Mouse (Mus musculus): ENCODE measurements at regions not wholly inside any gene's neighbourhood (a gene's known extent, or its start where the extent isn't known, plus 50 kb on each side); places are given as distances from the start of the nearest gene placed in this dataset.

- H3K27me3 ChIP-seq, result no peaks in the 10 kb centered on the region
- ATAC-seq (peak; percentile 47), DNase-seq (ENCODE audit: low read depth, low spot score) (no peak)
- no peak for TF ChIP-seq CTCF (IDR thresholded peaks at IDR 0.05)
- in situ Hi-C loops (cut with MboI; ENCODE audit: low pct_unique_long_range_greater_than_20kb), result loop anchor here (10.0 kb wide), 1 partner anchor 123 kb away; no protein-coding TSS in a partner anchor
- POLR2A ChIA-PET, result interaction anchor here (0.9 kb wide), 1 partner anchor 119 kb away, joined by 3 read pairs; no protein-coding TSS in a partner anchor
- CTCF ChIA-PET, result interaction anchor here (0.8 to 1.2 kb wide), 6 partner anchors 27 to 617 kb away, joined by 3 to 4 read pairs (median 3); no protein-coding TSS in a partner anchor
These were observed 129.9 kb downstream of the Emx2 start for GRCm38 (mm10) chr19:59588068-59588522.

- ChIA-PET CTCF (no interaction called here), POLR2A (interaction anchor here (0.5 kb wide), 1 partner anchor 721 kb away, joined by 3 read pairs; no protein-coding TSS in a partner anchor)
- in situ Hi-C loops (cut with MboI; ENCODE audit: low pct_unique_long_range_greater_than_20kb), result no loop called here
- no peak for DNase-seq (ENCODE audit: low read depth, low spot score)
- no peak for TF ChIP-seq CTCF (IDR thresholded peaks at IDR 0.05)
- no peak for ATAC-seq
- no peaks in the 10 kb centered on the region for H3K27me3 ChIP-seq
These were observed 131.8 kb downstream of the Emx2 start for GRCm38 (mm10) chr19:59590021-59590420.

GRCm38 (mm10) chr19:59592060-59592459, 133.9 kb downstream of the Emx2 start:
- no peaks in the 10 kb centered on the region for H3K27me3 ChIP-seq
- DNase-seq (ENCODE audit: low read depth, low spot score) (no peak), ATAC-seq (peak; percentile 29)
- in situ Hi-C loops (cut with MboI; ENCODE audit: low pct_unique_long_range_greater_than_20kb), result no loop called here
- no peak for TF ChIP-seq CTCF (IDR thresholded peaks at IDR 0.05)
- CTCF ChIA-PET, result interaction anchor here (1.1 to 1.2 kb wide), 2 partner anchors 10 to 140 kb away, joined by 3 to 5 read pairs; no protein-coding TSS in a partner anchor
- POLR2A ChIA-PET, result interaction anchor here (0.7 kb wide), 1 partner anchor 546 kb away, joined by 3 read pairs; no protein-coding TSS in a partner anchor

DNA sequence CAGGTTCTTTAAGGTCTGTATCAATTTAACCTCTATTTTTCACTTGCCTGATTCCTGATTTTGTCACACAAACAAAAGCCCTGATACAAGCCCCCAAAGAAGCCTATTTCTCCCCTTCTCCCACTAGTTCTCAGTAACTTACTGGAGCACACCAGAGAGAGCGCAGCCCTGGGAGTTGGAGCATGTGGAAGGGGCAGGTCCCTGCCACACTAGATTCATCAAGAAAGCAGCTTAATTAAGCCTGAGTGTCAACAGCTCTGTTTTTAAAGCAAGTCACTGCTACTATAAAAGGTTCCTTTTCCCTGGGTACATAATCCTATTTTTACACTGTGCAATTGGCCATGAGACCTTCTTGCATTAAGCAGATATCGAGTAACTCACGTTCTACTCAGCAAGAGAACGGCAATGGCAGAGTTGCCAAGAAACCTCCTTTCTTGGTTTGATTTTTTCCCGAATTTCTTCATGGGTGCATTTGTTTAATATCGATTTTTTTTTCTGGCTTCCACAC, 166.2 kb downstream of the Emx2 start:
- ATAC-seq, result no peak
- in situ Hi-C loops (cut with MboI; ENCODE audit: low pct_unique_long_range_greater_than_20kb), result no loop called here
- H3K27me3 ChIP-seq, result peaks cover 3% of the 10 kb centered on the region
- no peak for DNase-seq (ENCODE audit: low read depth, low spot score)
- POLR2A ChIA-PET, result interaction anchor here (0.6 kb wide), 1 partner anchor 158 kb away, joined by 3 read pairs; no protein-coding TSS in a partner anchor
- CTCF ChIA-PET, result no interaction called here
- TF ChIP-seq CTCF (IDR thresholded peaks at IDR 0.05), result no peak

GRCm38 (mm10) chr19:59627681-59628080, 169.5 kb downstream of the Emx2 start:
- POLR2A ChIA-PET, result interaction anchor here (0.5 kb wide), 1 partner anchor 47 kb away, joined by 4 read pairs; no protein-coding TSS in a partner anchor
- TF ChIP-seq CTCF (IDR thresholded peaks at IDR 0.05), result no peak
- CTCF ChIA-PET, result interaction anchor here (1.0 to 1.4 kb wide), 2 partner anchors 9 to 94 kb away, joined by 3 to 4 read pairs; no protein-coding TSS in a partner anchor
- H3K27me3 ChIP-seq, result peaks cover 3% of the 10 kb centered on the region
- no peak for DNase-seq (ENCODE audit: low read depth, low spot score)
- no peak for ATAC-seq
- in situ Hi-C loops (cut with MboI; ENCODE audit: low pct_unique_long_range_greater_than_20kb), result no loop called here

- ATAC-seq, result no peak
- POLR2A ChIA-PET, result interaction anchor here (0.6 kb wide), 1 partner anchor 15 kb away, joined by 4 read pairs; no protein-coding TSS in a partner anchor
- CTCF ChIA-PET, result interaction anchor here (1.0 to 1.4 kb wide), 2 partner anchors 10 to 93 kb away, joined by 3 to 4 read pairs; no protein-coding TSS in a partner anchor
- in situ Hi-C loops (cut with MboI; ENCODE audit: low pct_unique_long_range_greater_than_20kb), result no loop called here
- DNase-seq (ENCODE audit: low read depth, low spot score), result no peak
- no peak for TF ChIP-seq CTCF (IDR thresholded peaks at IDR 0.05)
- H3K27me3 ChIP-seq, result peaks cover 4% of the 10 kb centered on the region
These were observed 170.4 kb downstream of the Emx2 start for GRCm38 (mm10) chr19:59628296-59629160.

GRCm38 (mm10) chr19:59629161-59629445, 170.9 kb downstream of the Emx2 start:
- in situ Hi-C loops (cut with MboI; ENCODE audit: low pct_unique_long_range_greater_than_20kb), result no loop called here
- ChIA-PET POLR2A (interaction anchor here (0.6 kb wide), 1 partner anchor 16 kb away, joined by 4 read pairs; no protein-coding TSS in a partner anchor), CTCF (interaction anchor here (1.4 kb wide), 1 partner anchor 92 kb away, joined by 3 read pairs; no protein-coding TSS in a partner anchor)
- DNase-seq (ENCODE audit: low read depth, low spot score) (no peak), ATAC-seq (no peak)
- H3K27me3 ChIP-seq, result peaks cover 7% of the 10 kb centered on the region
- TF ChIP-seq CTCF (IDR thresholded peaks at IDR 0.05), result no peak

- ATAC-seq (no peak), DNase-seq (ENCODE audit: low read depth, low spot score) (no peak)
- H3K27me3 ChIP-seq, result peaks cover 7% of the 10 kb centered on the region
These were observed 171.9 kb downstream of the Emx2 start for GRCm38 (mm10) chr19:59630095-59630494.

DNA sequence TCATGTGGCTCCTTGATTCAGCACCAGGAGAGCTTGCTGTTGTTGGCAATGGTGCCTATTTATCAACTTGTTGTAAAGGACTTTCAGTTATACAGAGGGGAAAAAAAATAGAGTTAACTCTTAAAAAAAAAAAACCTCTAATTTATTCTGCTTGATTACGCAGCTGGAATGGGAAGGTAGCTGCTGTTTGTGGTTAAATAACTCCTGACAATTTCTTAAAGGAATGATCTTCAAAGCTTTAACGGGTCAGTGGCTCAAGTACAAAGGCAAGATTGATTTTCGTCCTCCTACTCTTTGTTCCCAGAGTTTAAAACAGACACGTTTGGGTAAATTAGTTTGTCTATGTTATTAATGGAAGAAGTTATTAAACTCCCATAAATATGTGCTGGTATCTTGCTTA, 172.5 kb downstream of the Emx2 start:
- in situ Hi-C loops (cut with MboI; ENCODE audit: low pct_unique_long_range_greater_than_20kb), result no loop called here
- H3K27me3 ChIP-seq, result peaks cover 7% of the 10 kb centered on the region
- DNase-seq (ENCODE audit: low read depth, low spot score), result peak; percentile 51
- peak; percentile 70 for ATAC-seq
- ChIA-PET POLR2A (interaction anchor here (0.6 kb wide), 1 partner anchor 47 kb away, joined by 3 read pairs; no protein-coding TSS in a partner anchor), CTCF (interaction anchor here (0.8 to 1.2 kb wide), 2 partner anchors 16 to 42 kb away, joined by 3 read pairs; no protein-coding TSS in a partner anchor)
- no peak for TF ChIP-seq CTCF (IDR thresholded peaks at IDR 0.05)

More at GRCm38 (mm10) chr19:59630095-59630494, 171.9 kb downstream of the Emx2 start:
- ChIA-PET POLR2A (no interaction called here), CTCF (interaction anchor here (0.8 to 1.2 kb wide), 2 partner anchors 17 to 41 kb away, joined by 3 read pairs; no protein-coding TSS in a partner anchor)
- in situ Hi-C loops (cut with MboI; ENCODE audit: low pct_unique_long_range_greater_than_20kb), result no loop called here
- TF ChIP-seq CTCF (IDR thresholded peaks at IDR 0.05), result no peak

GRCm38 (mm10) chr19:59631541-59631940, 173.4 kb downstream of the Emx2 start:
- DNase-seq (ENCODE audit: low read depth, low spot score) (no peak), ATAC-seq (no peak)
- ChIA-PET CTCF (no interaction called here), POLR2A (no interaction called here)
- in situ Hi-C loops (cut with MboI; ENCODE audit: low pct_unique_long_range_greater_than_20kb), result no loop called here
- peaks cover 11% of the 10 kb centered on the region for H3K27me3 ChIP-seq
- no peak for TF ChIP-seq CTCF (IDR thresholded peaks at IDR 0.05)

Measured in Patski (cell line).